Mouse (Mus musculus) MEL (cell line): ENCODE results near the gene Il33. TPM values are rescaled to one million over a fixed set of nuclear protein-coding genes. Genes with fewer than 3 reads are reported as not detected.

Source experiments
- DNase-seq: peaks from one replicate; pipeline ENCODE4 v3.0.0; 2011; ENCODE audit warnings: low read depth, low spot score
- H3K27ac ChIP-seq: 2 replicates; pipeline ENCODE4 v1.5.1; 2012; ENCODE audit warnings: low read depth, mild to moderate bottlenecking, control low read depth, low read length, moderate library complexity; ENCODE audit not compliant: control insufficient read depth
- H3K27me3 ChIP-seq, 2 experiments: fragments of 150-350 bp in 1 of 2; sonication (generic) in 1 of 2; 2 replicates each; pipeline ENCODE4 v1.6.1; 2012; ENCODE audit warnings: low read length in 2 of 2, mild to moderate bottlenecking in 2 of 2, improper control_type of control experiment in 1 of 2, moderate library complexity in 1 of 2; ENCODE audit not compliant: insufficient read depth in 2 of 2, control insufficient read depth in 1 of 2
- H3K36me3 ChIP-seq, 2 experiments: 2 replicates each; pipeline ENCODE4 v1.6.1; 2012 to 2014; ENCODE audit warnings: low read length in 2 of 2, improper control_type of control experiment in 1 of 2, inconsistent platforms in 1 of 2, mild to moderate bottlenecking in 1 of 2; ENCODE audit not compliant: insufficient read depth in 2 of 2, control insufficient read depth in 1 of 2
- H3K4me1 ChIP-seq, 2 experiments: fragments of 150-350 bp in 1 of 2; sonication (generic) in 1 of 2; 2 replicates each; pipeline ENCODE4 v1.6.1; 2012; ENCODE audit warnings: low read length in 2 of 2, improper control_type of control experiment in 1 of 2, mild to moderate bottlenecking in 1 of 2; ENCODE audit not compliant: insufficient read depth in 2 of 2, control insufficient read depth in 1 of 2
- H3K4me3 ChIP-seq, 2 experiments: fragments of 150-350 bp in 1 of 2; sonication (generic) in 1 of 2; 2 replicates each; pipeline ENCODE4 v1.5.1; 2012; ENCODE audit warnings: low read depth in 2 of 2, low read length in 2 of 2, mild to moderate bottlenecking in 2 of 2, moderate library complexity in 2 of 2, control low read depth in 1 of 2, improper control_type of control experiment in 1 of 2; ENCODE audit not compliant: control insufficient read depth in 1 of 2, insufficient read depth in 1 of 2
- H3K79me2 ChIP-seq: 2 replicates; pipeline ENCODE4 v1.6.1; 2012; ENCODE audit warnings: mild to moderate bottlenecking, low read length, moderate library complexity; ENCODE audit not compliant: control insufficient read depth, poor library complexity, insufficient read depth
- H3K9ac ChIP-seq: 2 replicates; pipeline ENCODE4 v1.6.1; 2012; ENCODE audit warnings: low read depth, mild to moderate bottlenecking, control low read depth, low read length, moderate library complexity; ENCODE audit not compliant: control insufficient read depth, poor library complexity, severe bottlenecking
- H3K9me3 ChIP-seq: fragments of 150-350 bp; sonication (generic); replicated peaks from 2 replicates; pipeline ENCODE4 v1.6.1; 2012; ENCODE audit warnings: mild to moderate bottlenecking, low read length, improper control_type of control experiment, moderate library complexity; ENCODE audit not compliant: insufficient read depth
- BHLHE40 ChIP-seq: IDR thresholded peaks from 2 replicates; pipeline ENCODE4 v1.6.1; 2012; ENCODE audit warnings: low read depth, mild to moderate bottlenecking, inconsistent platforms, low read length, improper control_type of control experiment, borderline replicate concordance
- CHD1 ChIP-seq: IDR thresholded peaks from 2 replicates; pipeline ENCODE4 v1.6.1; 2012; ENCODE audit warnings: low read depth, mild to moderate bottlenecking, inconsistent platforms, low read length, improper control_type of control experiment
- CTCF ChIP-seq, 3 experiments: IDR thresholded peaks in 2 of 3; conservative IDR thresholded peaks in 1 of 3; 2 replicates each; pipeline ENCODE4 v1.5.1; 2011 to 2012; ENCODE audit warnings: low read length in 3 of 3, low read depth in 2 of 3, mild to moderate bottlenecking in 2 of 3, improper control_type of control experiment in 1 of 3, inconsistent platforms in 1 of 3, mixed read lengths in 1 of 3, moderate library complexity in 1 of 3; ENCODE audit not compliant: control insufficient read depth in 1 of 3, insufficient read depth in 1 of 3, poor library complexity in 1 of 3, severe bottlenecking in 1 of 3
- EP300 ChIP-seq, 2 experiments: IDR thresholded peaks; 2 replicates each; pipeline ENCODE4 v1.6.1; 2011; ENCODE audit warnings: improper control_type of control experiment in 2 of 2, low read length in 2 of 2, low read depth in 1 of 2, mild to moderate bottlenecking in 1 of 2
- ETS1 ChIP-seq: IDR thresholded peaks from 2 replicates; pipeline ENCODE4 v1.6.1; 2012; ENCODE audit warnings: low read depth, mild to moderate bottlenecking, inconsistent platforms, low read length, improper control_type of control experiment, moderate library complexity
- GATA1 ChIP-seq: IDR thresholded peaks from 2 replicates; pipeline ENCODE4 v1.6.1; 2011; ENCODE audit warnings: low read depth, low read length, improper control_type of control experiment
- MEF2A ChIP-seq: IDR thresholded peaks from 2 replicates; pipeline ENCODE4 v1.6.1; 2014; ENCODE audit warnings: low read depth, mild to moderate bottlenecking, inconsistent platforms, low read length, improper control_type of control experiment; ENCODE audit not compliant: poor library complexity, insufficient replicate concordance, severe bottlenecking; ENCODE audit errors: extremely low read depth
- MXI1 ChIP-seq: IDR thresholded peaks from 2 replicates; pipeline ENCODE4 v1.6.1; 2011; ENCODE audit warnings: mild to moderate bottlenecking, low read depth, low read length, improper control_type of control experiment
- MYC ChIP-seq: IDR thresholded peaks from 2 replicates; pipeline ENCODE4 v1.6.1; 2011; ENCODE audit warnings: low read depth, mild to moderate bottlenecking, low read length, improper control_type of control experiment, moderate library complexity
- NELFE ChIP-seq: IDR thresholded peaks from 2 replicates; pipeline ENCODE4 v1.6.1; 2011; ENCODE audit warnings: low read depth, low read length, improper control_type of control experiment
- NRF1 ChIP-seq: IDR thresholded peaks from 2 replicates; pipeline ENCODE4 v1.6.1; 2014; ENCODE audit warnings: low read depth, mild to moderate bottlenecking, inconsistent platforms, low read length, improper control_type of control experiment, moderate library complexity; ENCODE audit not compliant: poor library complexity, insufficient read depth, severe bottlenecking
- POLR2AphosphoS2 ChIP-seq: IDR thresholded peaks from 2 replicates; pipeline ENCODE4 v1.6.1; 2011; ENCODE audit warnings: low read length, improper control_type of control experiment
- RCOR1 ChIP-seq: IDR thresholded peaks from 2 replicates; pipeline ENCODE4 v1.6.1; 2012; ENCODE audit warnings: low read depth, mild to moderate bottlenecking, inconsistent platforms, low read length, improper control_type of control experiment
- SIN3A ChIP-seq: IDR thresholded peaks from 2 replicates; pipeline ENCODE4 v1.6.1; 2012; ENCODE audit warnings: low read length, improper control_type of control experiment, inconsistent platforms
- TBP ChIP-seq: IDR thresholded peaks from 2 replicates; pipeline ENCODE4 v1.8.0; 2011; ENCODE audit warnings: low read depth, low read length, improper control_type of control experiment
- TCF12 ChIP-seq: IDR thresholded peaks from 2 replicates; pipeline ENCODE4 v1.6.1; 2014; ENCODE audit warnings: low read depth, mild to moderate bottlenecking, inconsistent platforms, low read length, improper control_type of control experiment, moderate library complexity
- ZMIZ1 ChIP-seq: IDR thresholded peaks from 2 replicates; pipeline ENCODE4 v1.6.1; 2012; ENCODE audit warnings: low read depth, mild to moderate bottlenecking, inconsistent platforms, low read length, improper control_type of control experiment, moderate library complexity
- ZNF384 ChIP-seq: IDR thresholded peaks from 2 replicates; pipeline ENCODE4 v1.6.1; 2012; ENCODE audit warnings: low read depth, mild to moderate bottlenecking, inconsistent platforms, low read length, improper control_type of control experiment
- polyA plus RNA-seq, 2 experiments: library from polyadenylated mRNA; stranded (reverse) in 1 of 2; unstranded in 1 of 2; fragments of >175 nt in 1 of 2; fragments of >200 nt in 1 of 2; gene quantifications; 2 replicates each; pipeline versions ENCODE4 v1.2.1 to v1.2.4; 2012; ENCODE audit warnings: low replicate concordance in 2 of 2, low read depth in 1 of 2; ENCODE audit not compliant: insufficient read length in 2 of 2, insufficient read depth in 1 of 2, missing spikeins in 1 of 2
- total RNA-seq: library from RNA; depleted of rRNA; stranded (reverse); fragments of 300-350 nt; gene quantifications from 2 replicates; pipeline ENCODE4 v1.2.3, GENCODE M21; 2012

Gene Il33
- total and polyA plus RNA-seq, 3 experiments = 0.17 TPM; not detected in 2

DNA sequence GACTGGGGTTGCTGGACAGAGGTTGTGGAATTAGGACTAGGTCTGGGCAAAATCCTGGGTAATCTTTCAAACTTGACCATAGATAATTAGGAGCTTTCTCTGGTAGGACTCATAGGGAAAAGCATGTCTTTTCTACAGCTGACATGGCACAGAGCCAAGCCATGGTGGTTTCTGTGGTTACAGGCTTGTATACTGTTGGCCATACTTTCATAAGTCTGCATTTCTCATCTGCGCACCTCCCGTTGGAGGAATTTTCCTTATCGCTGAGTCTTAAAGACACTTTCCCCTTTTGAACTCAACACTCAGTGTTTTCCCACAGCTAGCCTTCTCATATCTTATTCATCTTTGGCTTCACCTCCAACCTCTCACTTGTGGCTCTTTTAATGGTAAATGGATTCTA lies 24.6 kb upstream of the Il33 start:
- TF ChIP-seq ETS1 (peak; percentile 93), TBP (0 out of 2 replicates have a peak, but pooled peaks have one; percentile 24), ZMIZ1 (no peak), EP300 (IDR thresholded peaks at IDR 0.05; ENCODE audit: low read depth in 1 of 2, low read length in 2 of 2) (peak; percentile 54 to 57; a peak in 2 of 4 replicates), GATA1 (peak; percentile 79), SIN3A (peak; percentile 62; the same call in 1 of the 2 replicates), RCOR1 (peak; percentile 73), MYC (peak; percentile 78; the same call in 1 of the 2 replicates), POLR2AphosphoS2 (no peak)
- TF ChIP-seq, all 39 proteins: peak for 7
- Histone ChIP-seq H3K79me2 (no peaks in the 10 kb centered on the region), H3K4me3 (no peak overlapping the region), H3K9ac (no peak overlapping the region), H3K27me3 (no peaks in the 10 kb centered on the region; a peak in 2 of 4 replicates), H3K36me3 (peaks cover 0 to 4% of the 10 kb centered on the region in 2 experiments; a peak in 1 of 4 replicates), H3K27ac (no peak overlapping the region), H3K9me3 (no peaks in the 10 kb centered on the region), H3K4me1 (no peaks in the 10 kb centered on the region; a peak in 1 of 4 replicates)
- DNase-seq = peak; percentile 94

DNA sequence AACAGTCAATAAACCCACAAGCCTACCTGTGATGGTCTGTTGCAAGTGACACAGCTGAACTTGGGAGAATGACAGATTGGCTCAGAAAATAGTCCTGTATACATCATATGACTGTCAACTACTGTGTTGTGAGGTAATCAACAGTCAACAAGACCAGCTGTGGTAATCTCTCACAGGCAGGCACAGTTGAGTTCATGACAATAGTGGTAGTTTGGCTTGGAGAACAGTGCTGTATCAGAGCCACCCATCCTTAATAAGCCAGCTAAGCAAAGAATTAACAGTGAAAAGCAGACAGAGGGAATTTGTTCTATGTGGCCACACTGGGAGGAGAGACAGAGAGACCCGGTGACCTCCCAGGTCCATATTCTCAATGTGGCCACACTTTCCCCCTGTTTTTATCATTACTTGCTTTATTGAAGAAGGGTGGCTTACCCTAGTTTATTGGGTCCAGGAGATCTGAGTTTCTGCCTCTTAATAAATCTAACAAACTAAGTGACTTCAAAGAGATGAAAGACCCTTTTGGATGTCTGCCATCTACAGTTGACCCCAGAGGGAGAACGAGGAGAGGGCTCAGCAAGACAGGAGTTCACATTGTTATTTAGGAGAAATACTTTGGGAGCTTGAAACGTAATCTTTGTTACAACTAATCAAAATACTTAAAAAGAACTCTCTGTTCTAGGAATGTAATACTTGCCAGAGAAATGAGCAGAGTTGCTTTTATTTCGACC lies 22.4 kb upstream of the Il33 start:
- H3K27ac ChIP-seq = no peak overlapping the region
- TF ChIP-seq NRF1 (no peak), NELFE (no peak)
- H3K79me2 ChIP-seq = no peaks in the 10 kb centered on the region

DNA sequence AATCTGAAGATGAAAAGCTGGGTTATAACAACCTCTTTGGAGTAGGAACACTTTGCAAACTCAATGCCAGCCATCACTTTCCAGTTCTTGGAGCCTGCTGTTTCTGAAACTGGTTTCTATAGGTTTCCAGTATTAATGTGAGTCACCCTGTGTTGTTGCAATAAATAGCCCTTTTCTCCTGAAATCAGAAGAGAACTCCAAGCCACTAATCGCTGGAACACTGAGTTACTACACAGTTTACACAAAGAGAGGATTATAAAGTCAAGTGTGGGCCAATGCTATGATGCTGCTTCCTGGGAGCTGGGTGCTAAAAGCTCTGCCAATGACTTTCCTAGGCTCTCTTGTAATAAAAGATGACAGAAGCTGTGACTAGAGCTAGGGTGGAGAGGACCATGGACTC lies 19.0 kb upstream of the Il33 start:
- Histone ChIP-seq H3K9ac (no peak overlapping the region), H3K27me3 (peaks cover 16 to 21% of the 10 kb centered on the region in 2 experiments), H3K27ac (no peak overlapping the region), H3K36me3 (no peaks in the 10 kb centered on the region; a peak in 1 of 4 replicates)
- no peak for DNase-seq
- TF ChIP-seq ZNF384 = no peak
- TF ChIP-seq POLR2AphosphoS2 = no peak
- no peak for TF ChIP-seq CTCF (IDR thresholded peaks at IDR 0.05 in 2 of 3, conservative IDR thresholded peaks at IDR 0.05 in 1 of 3; ENCODE audit: control insufficient read depth in 1 of 3, insufficient read depth in 1 of 3, low read depth in 2 of 3, low read length in 3 of 3, poor library complexity in 1 of 3, severe bottlenecking in 1 of 3)
- no peak for TF ChIP-seq MXI1
- TF ChIP-seq NELFE = no peak
- TF ChIP-seq MYC = no peak
- no peak for TF ChIP-seq TBP
- TF ChIP-seq BHLHE40 = no peak
- no peak for TF ChIP-seq MEF2A
- TF ChIP-seq EP300 (IDR thresholded peaks at IDR 0.05; ENCODE audit: low read depth in 1 of 2, low read length in 2 of 2) = no peak
- no peak for TF ChIP-seq CHD1
- TF ChIP-seq TCF12 = no peak
- TF ChIP-seq GATA1 = no peak
- TF ChIP-seq, all 39 proteins: peak for 0
- H3K9me3 ChIP-seq = no peaks in the 10 kb centered on the region
- no peaks in the 10 kb centered on the region for H3K79me2 ChIP-seq
- no peaks in the 10 kb centered on the region for H3K4me1 ChIP-seq
- H3K4me3 ChIP-seq = no peak overlapping the region

More for the DNA sequence above, 22.4 kb upstream of the Il33 start:
- DNase-seq = no peak
- peaks cover 6 to 7% of the 10 kb centered on the region in 2 experiments for H3K27me3 ChIP-seq
- H3K4me3 ChIP-seq = no peak overlapping the region
- H3K9ac ChIP-seq = no peak overlapping the region
- H3K36me3 ChIP-seq = peaks cover 0 to 4% of the 10 kb centered on the region in 2 experiments; a peak in 1 of 4 replicates
- no peaks in the 10 kb centered on the region; a peak in 1 of 4 replicates for H3K4me1 ChIP-seq
- no peaks in the 10 kb centered on the region for H3K9me3 ChIP-seq
